Mouse (Mus musculus) splenic B cell, adult 2 months (primary cell): Measurements from ENCODE around the gene Prkce.

ENCODE experiments used
- DNase-seq: peaks from one replicate; pipeline ENCODE4 v3.0.0-alpha.2; 2011; ENCODE audit warnings: low read depth, low spot score
- H3K27me3 ChIP-seq: 2 replicates; pipeline ENCODE4 v1.6.1; 2012; ENCODE audit warnings: mild to moderate bottlenecking, low read length, moderate library complexity, mixed read lengths; ENCODE audit not compliant: control insufficient read depth, poor library complexity, insufficient read depth, severe bottlenecking
- H3K36me3 ChIP-seq: 2 replicates; pipeline ENCODE4 v1.6.1; 2012; ENCODE audit warnings: mild to moderate bottlenecking, low read length, moderate library complexity, mixed read lengths; ENCODE audit not compliant: control insufficient read depth, poor library complexity, insufficient read depth, severe bottlenecking

The Prkce gene

GRCm38 (mm10) chr17:86352247-86353037 is 184.9 kb downstream of the Prkce start:
- Histone ChIP-seq H3K27me3 (no peaks in the 10 kb centered on the region), H3K36me3 (peaks cover 2% of the 10 kb centered on the region; the same call in 1 of the 2 replicates)
- no peak for DNase-seq

- no peaks in the 10 kb centered on the region for H3K27me3 ChIP-seq
- peak; percentile 78 for DNase-seq
- H3K36me3 ChIP-seq, result peaks cover 2% of the 10 kb centered on the region; the same call in 1 of the 2 replicates
Observed at GRCm38 (mm10) chr17:86353679-86354078, 186.1 kb downstream of the Prkce start.

- Histone ChIP-seq H3K27me3 (no peaks in the 10 kb centered on the region), H3K36me3 (peaks cover 2% of the 10 kb centered on the region; the same call in 1 of the 2 replicates)
- no peak for DNase-seq
Observed at GRCm38 (mm10) chr17:86354101-86354500, 186.5 kb downstream of the Prkce start.

- no peaks in the 10 kb centered on the region for H3K27me3 ChIP-seq
- DNase-seq, result no peak
- H3K36me3 ChIP-seq, result peaks cover 2% of the 10 kb centered on the region; the same call in 1 of the 2 replicates
Observed at GRCm38 (mm10) chr17:86354896-86355295, 187.3 kb downstream of the Prkce start.

- no peak for DNase-seq
- H3K27me3 ChIP-seq, result no peaks in the 10 kb centered on the region
- peaks cover 2% of the 10 kb centered on the region; the same call in 1 of the 2 replicates for H3K36me3 ChIP-seq
Observed at GRCm38 (mm10) chr17:86355318-86355717, 187.7 kb downstream of the Prkce start.

- peaks cover 2% of the 10 kb centered on the region; the same call in 1 of the 2 replicates for H3K36me3 ChIP-seq
- DNase-seq, result no peak
- no peaks in the 10 kb centered on the region for H3K27me3 ChIP-seq
Observed at GRCm38 (mm10) chr17:86355772-86356451, 188.3 kb downstream of the Prkce start.

GRCm38 (mm10) chr17:86358388-86358787 is 190.8 kb downstream of the Prkce start:
- peak; percentile 46 for DNase-seq
- Histone ChIP-seq H3K36me3 (no peaks in the 10 kb centered on the region), H3K27me3 (no peaks in the 10 kb centered on the region)

GRCm38 (mm10) chr17:86358847-86359246 is 191.3 kb downstream of the Prkce start:
- Histone ChIP-seq H3K27me3 (no peaks in the 10 kb centered on the region), H3K36me3 (no peaks in the 10 kb centered on the region)
- no peak for DNase-seq

- DNase-seq, result no peak
- H3K27me3 ChIP-seq, result no peaks in the 10 kb centered on the region
- no peaks in the 10 kb centered on the region for H3K36me3 ChIP-seq
Observed at GRCm38 (mm10) chr17:86360849-86361248, 193.3 kb downstream of the Prkce start.

GRCm38 (mm10) chr17:86363356-86363755 is 195.8 kb downstream of the Prkce start:
- H3K36me3 ChIP-seq, result no peaks in the 10 kb centered on the region
- H3K27me3 ChIP-seq, result no peaks in the 10 kb centered on the region
- DNase-seq, result no peak

- H3K36me3 ChIP-seq, result no peaks in the 10 kb centered on the region
Observed at GRCm38 (mm10) chr17:86364349-86365075, 196.9 kb downstream of the Prkce start.

GRCm38 (mm10) chr17:86366919-86367318 is 199.3 kb downstream of the Prkce start:
- DNase-seq, result no peak
- H3K27me3 ChIP-seq, result no peaks in the 10 kb centered on the region
- no peaks in the 10 kb centered on the region for H3K36me3 ChIP-seq

More at GRCm38 (mm10) chr17:86364349-86365075, 196.9 kb downstream of the Prkce start:
- no peaks in the 10 kb centered on the region for H3K27me3 ChIP-seq
- no peak for DNase-seq

- Histone ChIP-seq H3K27me3 (no peaks in the 10 kb centered on the region), H3K36me3 (no peaks in the 10 kb centered on the region)
- DNase-seq, result no peak
Observed at GRCm38 (mm10) chr17:86367676-86368075, 200.1 kb downstream of the Prkce start.

- DNase-seq, result no peak
- Histone ChIP-seq H3K27me3 (no peaks in the 10 kb centered on the region), H3K36me3 (no peaks in the 10 kb centered on the region)
Observed at GRCm38 (mm10) chr17:86370106-86370742, 202.6 kb downstream of the Prkce start.
